Comparison of ENCODE assay signal across 30 mouse cellular contexts in the genomic region with DNA sequence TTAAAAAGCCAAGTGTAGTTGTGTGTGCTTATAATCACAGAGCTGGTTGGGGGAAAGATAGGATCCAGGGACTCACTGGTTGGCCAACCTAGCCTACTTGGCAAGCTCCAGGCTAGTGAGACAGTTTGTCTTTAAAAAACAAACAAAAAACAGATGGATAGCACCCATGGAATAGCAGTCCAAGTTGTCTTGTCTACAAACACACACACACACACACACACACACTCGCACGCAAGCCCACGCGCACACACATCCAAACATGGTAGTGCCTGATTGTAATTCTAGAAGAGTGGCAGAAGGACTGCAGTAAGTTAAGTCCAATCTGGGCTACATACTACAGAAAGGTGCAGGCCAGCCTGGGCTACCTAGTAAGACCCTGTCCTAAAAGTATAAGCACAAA. TPM values are rescaled to one million over a fixed set of nuclear protein-coding genes. Genes with fewer than 3 reads are reported as not detected.
DNase-seq lines count a peak whose midpoint lies in the region; TF ChIP-seq lines count a peak whose summit lies in the region.
"Had no signal": no experiment of that assay in that cellular context is flagged by ENCODE, and none has a peak within 500 bp of the region (broad histone marks: within the 10 kb centered on the region; RNA-seq: fewer than 3 reads in every experiment).

No protein-coding gene starts in this region.

- H3K4me3 ChIP-seq in liver, adult 2 months (ENCODE audit: insufficient read depth, low read depth, low read length) = no peak overlapping the region
- H3K4me3 ChIP-seq in brown adipose tissue, adult 24 weeks (ENCODE audit: insufficient read depth, low read depth, low read length) = no peak overlapping the region
- no peak overlapping the region for H3K4me3 ChIP-seq in midbrain, embryonic 10.5 days
- H3K4me3 ChIP-seq: embryonic facial prominence, embryonic 13.5 days; forebrain, embryonic 13.5 days; heart, embryonic 12.5 days; hindbrain, embryonic 13.5 days; limb, embryonic 13.5 days; midbrain, embryonic 15.5 days; neural tube, embryonic 15.5 days; stomach, embryonic 15.5 days had no signal

- peaks cover 15% of the 10 kb centered on the region for H3K4me1 ChIP-seq in liver, adult 2 months (ENCODE audit: control insufficient read depth, insufficient read depth, low read length)
- H3K4me1 ChIP-seq in brown adipose tissue, adult 24 weeks (ENCODE audit: control insufficient read depth, insufficient read depth, insufficient read length, low read length) = peaks cover 6% of the 10 kb centered on the region
- peaks cover 4% of the 10 kb centered on the region for H3K4me1 ChIP-seq in midbrain, embryonic 10.5 days

- peaks cover 12% of the 10 kb centered on the region; the same call in 1 of the 2 replicates for H3K79me2 ChIP-seq in liver, adult 2 months (ENCODE audit: control insufficient read depth, insufficient read depth, low read length)

- peak overlapping the region; percentile 22 for H3K27ac ChIP-seq in liver, adult 2 months (replicated peaks; ENCODE audit: insufficient read depth, low read depth, low read length)
- peak overlapping the region; percentile 44 for H3K27ac ChIP-seq in brown adipose tissue, adult 24 weeks (replicated peaks; ENCODE audit: low read depth, low read length)
- H3K27ac ChIP-seq in midbrain, embryonic 10.5 days (replicated peaks) = no peak overlapping the region
- H3K27ac ChIP-seq: embryonic facial prominence, embryonic 13.5 days; forebrain, embryonic 13.5 days; hindbrain, embryonic 13.5 days; kidney, postnatal 0 days; limb, embryonic 13.5 days; liver, embryonic 14.5 days; midbrain, embryonic 15.5 days; neural tube, embryonic 15.5 days; stomach, embryonic 15.5 days had no signal

- WGBS in liver, adult 2 months = 34% methylated on average over 4 of the region's 4 CpGs
- WGBS in midbrain, embryonic 10.5 days = 97% methylated on average over 4 of the region's 4 CpGs

- no peak for TF ChIP-seq CTCF in liver, adult 2 months (IDR thresholded peaks at IDR 0.05; ENCODE audit: low read depth, low read length)

- no peaks in the 10 kb centered on the region for H3K9me3 ChIP-seq in midbrain, embryonic 10.5 days (replicated peaks)
- H3K9me3 ChIP-seq: embryonic facial prominence, embryonic 13.5 days; forebrain, embryonic 13.5 days; heart, embryonic 12.5 days; hindbrain, embryonic 13.5 days; limb, embryonic 13.5 days; midbrain, embryonic 15.5 days; neural tube, embryonic 15.5 days; stomach, embryonic 15.5 days had no signal

- no peaks in the 10 kb centered on the region for H3K27me3 ChIP-seq in liver, adult 2 months (ENCODE audit: control insufficient read depth, insufficient read depth, low read length)
- no peaks in the 10 kb centered on the region for H3K27me3 ChIP-seq in midbrain, embryonic 10.5 days (ENCODE audit: low read depth, poor library complexity, severe bottlenecking)
- H3K27me3 ChIP-seq: embryonic facial prominence, embryonic 13.5 days; forebrain, embryonic 13.5 days; heart, embryonic 12.5 days; hindbrain, embryonic 13.5 days; limb, embryonic 13.5 days; midbrain, embryonic 15.5 days; neural tube, embryonic 15.5 days; stomach, embryonic 15.5 days had no signal

- peaks cover 48% of the 10 kb centered on the region for H3K36me3 ChIP-seq in liver, adult 2 months (ENCODE audit: control insufficient read depth, insufficient read depth, low read length)
- H3K36me3 ChIP-seq in midbrain, embryonic 10.5 days = peaks cover 76% of the 10 kb centered on the region

- peak; percentile 72 for DNase-seq in heart, adult 11 months
- no peak for DNase-seq in heart, adult 8-10 months (ENCODE audit: low spot score)
- peak; percentile 89 for DNase-seq in liver, adult 2 months (ENCODE audit: extremely low read depth, low read depth, low spot score)
- no peak for DNase-seq in liver
- no peak for DNase-seq in embryo, embryonic 10.5 days (ENCODE audit: low spot score)
- no peak for DNase-seq in midbrain, embryonic 10.5 days (ENCODE audit: low spot score)
- DNase-seq: adrenal gland, postnatal 25 days; cerebellum, adult 8-10 months; cerebellum, postnatal 25 days; gastrocnemius, postnatal 10 days; heart, postnatal 4 days; kidney, adult 8-10 months; kidney, postnatal 4 days; lung, embryonic 14.5 days; lung, postnatal 14 days; retina, postnatal 1 day; right cerebral cortex, postnatal 14 days had no signal

- H3K9ac ChIP-seq in liver, adult 2 months (ENCODE audit: low read depth, low read length) = no peak overlapping the region
- H3K9ac ChIP-seq: embryonic facial prominence, embryonic 13.5 days; forebrain, embryonic 13.5 days; heart, embryonic 12.5 days; hindbrain, embryonic 13.5 days; limb, embryonic 13.5 days; liver, embryonic 14.5 days; lung, embryonic 14.5 days; midbrain, embryonic 15.5 days; neural tube, embryonic 15.5 days; stomach, embryonic 15.5 days had no signal

- no peak for TF ChIP-seq POLR2A in liver, adult 2 months (IDR thresholded peaks at IDR 0.05; ENCODE audit: extremely low read depth, insufficient read depth, low read length)

RNA-seq across cellular contexts. Expression of a gene that starts 12.1 kb away (rescaled TPM):
- 10 to 100 TPM; 19.4 to 21.8 (median 20.3) TPM for total RNA-seq in heart, adult 8-10 months (2022)
- 21.9 and 22.6 TPM in 2 replicates for total RNA-seq in liver, adult 2 months (2014; rRNA removed)
- 8.0 and 8.3 TPM in 2 replicates for polyA plus RNA-seq in liver, adult 2 months (2012; rRNA removed)
- 22.5 and 24.0 TPM in 2 replicates for polyA plus RNA-seq in brown adipose tissue, adult 24 weeks (2012; ENCODE audit: insufficient read depth, insufficient read length, missing spikeins)
- 92.7 and 99.9 TPM in 2 replicates for polyA plus RNA-seq in midbrain, embryonic 10.5 days (2016; fragmentation: Nextera tagmentation; extraction: Ambion mirVana)

RNA-seq across cellular contexts. Expression of a gene that starts 14.6 kb away (rescaled TPM):
- total RNA-seq in heart, adult 8-10 months (2022) = 100 to 1,000 TPM; 423 to 464 (median 433) TPM
- total RNA-seq in liver, adult 2 months (2014; rRNA removed) = 0.07 and 0.09 TPM in 2 replicates
- 0.07 and 0.10 TPM in 2 replicates for polyA plus RNA-seq in liver, adult 2 months (2012; rRNA removed)
- 1.1 and 5.7 TPM in 2 replicates for polyA plus RNA-seq in brown adipose tissue, adult 24 weeks (2012; ENCODE audit: insufficient read depth, insufficient read length, missing spikeins)
- polyA plus RNA-seq in midbrain, embryonic 10.5 days (2016; fragmentation: Nextera tagmentation; extraction: Ambion mirVana) = 0.32 and 0.59 TPM in 2 replicates
- polyA plus RNA-seq: CD4-positive, CD25-positive, alpha-beta regulatory T cell, adult 4 months had no signal

RNA-seq across cellular contexts. Expression of a gene that starts 25.9 kb away (rescaled TPM):
- total RNA-seq in heart, adult 8-10 months (2022) = not detected
- total RNA-seq in liver, adult 2 months (2014; rRNA removed) = 0.07 TPM in 1 of 2 replicates, not detected in the other
- not detected in 2 replicates for polyA plus RNA-seq in liver, adult 2 months (2012; rRNA removed)
- polyA plus RNA-seq in brown adipose tissue, adult 24 weeks (2012; ENCODE audit: insufficient read depth, insufficient read length, missing spikeins) = not detected in 2 replicates
- 20.0 and 30.2 TPM in 2 replicates for polyA plus RNA-seq in midbrain, embryonic 10.5 days (2016; fragmentation: Nextera tagmentation; extraction: Ambion mirVana)
- total RNA-seq: heart, postnatal 4 days had no signal
- polyA plus RNA-seq: CD4-positive, CD25-positive, alpha-beta regulatory T cell, adult 4 months; heart, postnatal 0 days had no signal

Comparison
In these comparisons a context has a peak if more than half of its experiments do, and no peak if none do; other contexts are left out.
1. DNase-seq: peak in heart, adult 11 months (single experiment) and liver, adult 2 months (single experiment); none in heart, adult 8-10 months (single experiment), liver (single experiment), embryo, embryonic 10.5 days (single experiment) and midbrain, embryonic 10.5 days (single experiment).
2. RNA of a gene that starts 25.9 kb away (polyA plus RNA-seq): 20.0 to 30.2 TPM in midbrain, embryonic 10.5 days; not detected in liver, adult 2 months and not detected in brown adipose tissue, adult 24 weeks; every median in the first group is over 10 times any median in the second.